Mouse (Mus musculus) heart, embryonic 15.5 days (tissue): ENCODE measurements at regions not wholly inside any gene's neighbourhood (a gene's known extent, or its start where the extent isn't known, plus 50 kb on each side); places are given as distances from the start of the nearest gene placed in this dataset.
A peak's percentile ranks its signal among the peaks of the same experiment; 100 is the strongest.

Source experiments
- ATAC-seq: fragments of 200-750 bp; cut with Nextera tagmentation; replicated peaks from 2 replicates; pipeline ENCODE4 v1.8.0; 2017; ENCODE audit warnings: low read depth, moderate TSS enrichment; ENCODE audit not compliant: insufficient number of reproducible peaks, insufficient read depth, low FRiP score
- H3K27ac ChIP-seq: fragments of 300-500 bp; sonication (generic); 2 replicates; pipeline ENCODE4 v1.5.1; 2015; ENCODE audit warnings: mild to moderate bottlenecking, inconsistent platforms
- H3K27me3 ChIP-seq: fragments of 300-500 bp; sonication (generic); 2 replicates; pipeline ENCODE4 v1.6.1; 2015; ENCODE audit warnings: inconsistent platforms
- H3K36me3 ChIP-seq: fragments of 300-500 bp; sonication (generic); 2 replicates; pipeline ENCODE4 v1.6.1; 2015; ENCODE audit warnings: mild to moderate bottlenecking, inconsistent platforms
- H3K4me1 ChIP-seq: fragments of 300-500 bp; sonication (generic); replicated peaks from 2 replicates; pipeline ENCODE4 v1.6.1; 2015; ENCODE audit warnings: inconsistent platforms
- H3K4me2 ChIP-seq: fragments of 300-500 bp; sonication (generic); 2 replicates; pipeline ENCODE4 v1.6.1; 2015; ENCODE audit warnings: inconsistent platforms, mild to moderate bottlenecking, moderate library complexity
- H3K4me3 ChIP-seq: fragments of 300-500 bp; sonication (generic); 2 replicates; pipeline ENCODE4 v1.5.1; 2015; ENCODE audit warnings: mild to moderate bottlenecking, inconsistent platforms
- H3K9ac ChIP-seq: fragments of 300-500 bp; sonication (generic); 2 replicates; pipeline ENCODE4 v1.6.1; 2015; ENCODE audit warnings: mild to moderate bottlenecking, inconsistent platforms
- H3K9me3 ChIP-seq: fragments of 300-500 bp; sonication (generic); replicated peaks from 2 replicates; pipeline ENCODE4 v1.6.1; 2016; ENCODE audit warnings: inconsistent platforms
- WGBS: fragments of 180-500 bp; shearing (Covaris S2); methylation state at CpG from one replicate; pipeline ENCODE4 v1.1.7; 2015; ENCODE audit warnings: mixed read lengths; 5-methylcytosine and 5-hydroxymethylcytosine counted together

- H3K4me1 ChIP-seq = peaks cover 52% of the 10 kb centered on the region
- H3K36me3 ChIP-seq = no peaks in the 10 kb centered on the region
- H3K4me3 ChIP-seq = no peak overlapping the region
- no peak overlapping the region for H3K27ac ChIP-seq
- no peak overlapping the region for H3K9ac ChIP-seq
- H3K9me3 ChIP-seq = no peaks in the 10 kb centered on the region
- H3K4me2 ChIP-seq = no peak overlapping the region
- no peak for ATAC-seq
- 78% methylated on average over 2 of the region's 2 CpGs for WGBS
- no peaks in the 10 kb centered on the region for H3K27me3 ChIP-seq
Observed at GRCm38 (mm10) chr9:120867861-120868260, 61.2 kb upstream of the Ctnnb1 start.

DNA sequence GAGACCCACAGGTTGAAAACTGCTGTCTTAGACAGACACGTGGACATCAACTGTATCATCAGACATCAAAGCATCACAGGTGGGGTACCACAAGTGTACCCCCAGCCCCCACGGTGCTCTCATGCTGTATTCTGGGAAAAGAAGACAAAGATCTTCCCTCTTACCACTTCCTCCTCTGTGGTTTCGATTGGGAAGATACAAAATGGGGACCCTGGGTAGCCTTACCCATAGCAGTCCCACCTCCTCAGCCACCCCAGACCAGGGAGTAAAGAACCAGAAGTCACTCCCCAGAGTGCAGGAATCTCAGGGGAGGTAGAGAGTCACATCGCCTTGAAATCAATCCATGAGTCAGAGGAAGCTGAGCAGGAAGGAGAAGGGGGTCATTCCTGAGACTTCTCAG lies 60.7 kb upstream of the Ctnnb1 start:
- no peak overlapping the region for H3K9ac ChIP-seq
- 0 out of 2 replicates have a peak overlapping the region, but pooled peaks have one; percentile 12 for H3K27ac ChIP-seq
- H3K27me3 ChIP-seq = no peaks in the 10 kb centered on the region
- H3K9me3 ChIP-seq = no peaks in the 10 kb centered on the region
- 62% methylated on average over 4 of the region's 4 CpGs for WGBS
- no peak overlapping the region for H3K4me2 ChIP-seq
- peaks cover 52% of the 10 kb centered on the region for H3K4me1 ChIP-seq
- no peaks in the 10 kb centered on the region for H3K36me3 ChIP-seq
- no peak for ATAC-seq
- H3K4me3 ChIP-seq = no peak overlapping the region

DNA sequence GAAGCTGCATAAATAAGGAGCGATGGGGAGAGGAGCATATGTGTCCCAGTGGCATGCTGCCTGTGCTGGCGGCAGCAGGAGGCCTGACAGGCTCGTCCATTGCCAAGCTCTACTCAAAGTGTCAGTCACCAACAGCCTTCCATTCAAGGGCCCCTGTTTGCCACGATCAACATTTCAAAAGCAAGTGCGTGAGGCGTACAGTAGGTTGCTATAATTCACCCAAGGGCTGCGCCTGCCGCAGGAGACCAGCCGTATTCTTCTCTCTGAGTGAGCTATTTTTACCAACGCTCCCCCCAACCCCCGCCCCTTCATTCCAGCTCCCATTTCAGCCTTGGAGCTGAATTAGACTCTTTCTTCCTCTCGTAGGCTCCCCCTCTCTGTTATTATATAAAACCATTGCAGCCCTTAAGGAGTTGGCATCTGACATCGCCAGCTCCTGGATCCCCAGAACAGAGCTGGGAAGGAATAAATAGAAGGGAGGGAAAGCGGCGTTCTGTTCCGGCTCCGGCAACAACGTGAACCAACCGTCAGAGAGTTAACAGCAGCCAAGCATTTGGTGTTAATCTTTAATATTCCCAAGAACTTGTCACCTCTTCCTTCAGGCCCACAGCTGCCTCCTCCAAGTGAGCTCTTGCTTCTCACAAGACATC lies 59.5 kb upstream of the Ctnnb1 start:
- Histone ChIP-seq H3K4me2 (peak overlapping the region; percentile 61), H3K9me3 (no peaks in the 10 kb centered on the region), H3K36me3 (no peaks in the 10 kb centered on the region), H3K4me1 (peaks cover 52% of the 10 kb centered on the region), H3K27ac (peak overlapping the region; percentile 86), H3K4me3 (peak overlapping the region; percentile 21), H3K9ac (0 out of 2 replicates have a peak overlapping the region, but pooled peaks have one; percentile 38), H3K27me3 (no peaks in the 10 kb centered on the region)
- WGBS = 17% methylated on average over 19 of the region's 19 CpGs
- peak; percentile 20; the same call in 1 of the 2 replicates for ATAC-seq

DNA sequence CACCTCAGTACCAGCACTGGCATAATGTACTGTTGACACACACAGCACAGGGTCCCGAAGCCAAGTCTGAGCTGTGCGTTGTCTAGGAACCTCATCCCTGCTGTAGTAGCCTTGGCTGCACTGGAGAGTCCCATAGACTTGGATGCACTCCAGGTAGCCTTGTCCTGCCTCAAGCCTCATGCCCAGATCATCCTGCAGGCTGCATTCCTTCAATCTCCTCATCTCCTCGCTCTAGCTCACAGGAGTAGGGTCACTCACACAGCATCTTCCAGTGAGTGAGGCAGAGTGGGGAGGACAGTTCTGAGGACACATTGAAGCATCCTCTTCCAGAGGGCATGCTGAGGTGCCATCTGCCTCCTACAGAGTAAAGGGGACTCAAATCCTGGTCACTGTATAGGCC lies 55.7 kb upstream of the Ctnnb1 start:
- ATAC-seq = no peak
- WGBS = 90% methylated on average over 3 of the region's 3 CpGs
- Histone ChIP-seq H3K4me2 (no peak overlapping the region), H3K36me3 (no peaks in the 10 kb centered on the region), H3K27ac (no peak overlapping the region), H3K4me3 (no peak overlapping the region), H3K27me3 (no peaks in the 10 kb centered on the region), H3K9me3 (no peaks in the 10 kb centered on the region), H3K4me1 (peaks cover 25% of the 10 kb centered on the region), H3K9ac (no peak overlapping the region)

GRCm38 (mm10) chr9:120874416-120874976 lies 54.5 kb upstream of the Ctnnb1 start:
- H3K36me3 ChIP-seq = no peaks in the 10 kb centered on the region
- WGBS = 84% methylated on average over 5 of the region's 5 CpGs
- no peaks in the 10 kb centered on the region for H3K27me3 ChIP-seq
- H3K9ac ChIP-seq = no peak overlapping the region
- no peak overlapping the region for H3K4me2 ChIP-seq
- H3K4me1 ChIP-seq = peaks cover 13% of the 10 kb centered on the region
- no peak overlapping the region for H3K27ac ChIP-seq
- H3K9me3 ChIP-seq = no peaks in the 10 kb centered on the region
- no peak overlapping the region for H3K4me3 ChIP-seq
- no peak for ATAC-seq

GRCm38 (mm10) chr9:120877101-120877500 lies 51.9 kb upstream of the Ctnnb1 start:
- no peak overlapping the region for H3K4me2 ChIP-seq
- H3K36me3 ChIP-seq = no peaks in the 10 kb centered on the region
- no peak for ATAC-seq
- 83% methylated on average over 2 of the region's 2 CpGs for WGBS
- H3K27me3 ChIP-seq = no peaks in the 10 kb centered on the region
- H3K4me1 ChIP-seq = 0 out of 2 replicates have a peak, but pooled peaks cover 2% of the 10 kb centered on the region
- H3K9ac ChIP-seq = no peak overlapping the region
- H3K27ac ChIP-seq = no peak overlapping the region
- no peak overlapping the region for H3K4me3 ChIP-seq
- H3K9me3 ChIP-seq = no peaks in the 10 kb centered on the region
